Mouse (Mus musculus): ENCODE data around the gene Acad8. TPM values are rescaled to one million over a fixed set of nuclear protein-coding genes. Genes with fewer than 3 reads are reported as not detected.

Gene Acad8
- polyA plus RNA-seq, 1 experiment from 2014 or later: 49.5 TPM

DNA sequence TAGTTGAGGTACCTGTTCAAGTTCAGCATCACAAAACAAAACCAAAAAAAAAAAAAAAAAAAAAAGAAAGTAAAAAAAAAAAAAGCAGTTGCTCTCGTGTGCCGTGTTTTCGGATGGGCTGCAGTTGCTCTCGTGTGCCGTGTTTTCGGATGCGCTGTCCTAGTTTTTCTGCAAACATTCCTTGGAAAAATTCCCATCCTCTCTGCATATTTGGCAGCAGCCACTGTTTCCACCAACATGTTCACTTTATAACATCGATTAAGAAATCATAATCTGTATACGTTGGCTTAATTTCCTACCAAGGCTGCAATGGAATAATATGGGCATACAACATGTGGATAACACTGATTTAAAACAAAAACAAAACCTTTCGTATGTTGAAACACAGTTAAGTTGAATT lies 6.2 kb downstream of the Acad8 start:
- peak; percentile 81 for ATAC-seq (ENCODE audit: low read depth)

DNA sequence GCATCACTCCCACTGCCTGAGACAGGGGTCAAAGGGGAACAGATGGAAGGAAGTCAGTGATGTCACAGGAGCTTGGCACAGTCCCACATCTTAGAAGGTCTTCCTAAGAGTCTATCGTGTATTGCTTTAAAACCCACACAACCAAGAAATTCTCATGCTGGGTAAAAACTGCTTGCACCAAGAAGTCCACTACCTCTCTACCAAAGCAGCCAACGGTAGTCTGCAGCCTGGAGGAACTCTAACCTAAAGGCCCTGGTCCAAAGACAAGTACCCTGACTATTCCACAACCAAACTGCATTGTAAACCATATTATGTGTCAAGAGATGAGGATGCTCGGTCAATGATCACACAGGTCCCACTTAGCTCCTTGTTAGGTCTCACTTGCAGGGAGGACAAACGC lies 9.2 kb downstream of the Acad8 start:
- no peaks in the 10 kb centered on the region for H3K4me1 ChIP-seq (replicated peaks; ENCODE audit: control insufficient read depth, insufficient read depth, low read length)
- no peaks in the 10 kb centered on the region for H3K9me3 ChIP-seq (ENCODE audit: control insufficient read depth, low read length)
- H3K27me3 ChIP-seq (ENCODE audit: control insufficient read depth, insufficient read depth, low read depth, low read length): no peaks in the 10 kb centered on the region
- no peak overlapping the region for H3K4me2 ChIP-seq (ENCODE audit: low read depth, low read length)
- ATAC-seq (ENCODE audit: low read depth): no peak
- no peak overlapping the region for H3K4me3 ChIP-seq (ENCODE audit: low read length)
- no peak overlapping the region for H3K27ac ChIP-seq (ENCODE audit: low read length)
- H3K9ac ChIP-seq (ENCODE audit: low read length): no peak overlapping the region
- 82% methylated on average over 4 of the region's 4 CpGs for WGBS
- peaks cover 29% of the 10 kb centered on the region for H3K36me3 ChIP-seq (ENCODE audit: control insufficient read depth, insufficient read depth, low read length)

More for the DNA sequence above, 6.2 kb downstream of the Acad8 start:
- WGBS: 70% methylated on average over 10 of the region's 10 CpGs
- Histone ChIP-seq H3K4me3 (ENCODE audit: low read length) (no peak overlapping the region), H3K9ac (ENCODE audit: low read length) (no peak overlapping the region), H3K27me3 (ENCODE audit: control insufficient read depth, insufficient read depth, low read depth, low read length) (no peaks in the 10 kb centered on the region), H3K36me3 (ENCODE audit: control insufficient read depth, insufficient read depth, low read length) (peaks cover 18% of the 10 kb centered on the region), H3K4me2 (ENCODE audit: low read depth, low read length) (no peak overlapping the region), H3K27ac (ENCODE audit: low read length) (no peak overlapping the region), H3K4me1 (replicated peaks; ENCODE audit: control insufficient read depth, insufficient read depth, low read length) (peaks cover 3% of the 10 kb centered on the region; the same call in 1 of the 2 replicates), H3K9me3 (ENCODE audit: control insufficient read depth, low read length) (no peaks in the 10 kb centered on the region)

DNA sequence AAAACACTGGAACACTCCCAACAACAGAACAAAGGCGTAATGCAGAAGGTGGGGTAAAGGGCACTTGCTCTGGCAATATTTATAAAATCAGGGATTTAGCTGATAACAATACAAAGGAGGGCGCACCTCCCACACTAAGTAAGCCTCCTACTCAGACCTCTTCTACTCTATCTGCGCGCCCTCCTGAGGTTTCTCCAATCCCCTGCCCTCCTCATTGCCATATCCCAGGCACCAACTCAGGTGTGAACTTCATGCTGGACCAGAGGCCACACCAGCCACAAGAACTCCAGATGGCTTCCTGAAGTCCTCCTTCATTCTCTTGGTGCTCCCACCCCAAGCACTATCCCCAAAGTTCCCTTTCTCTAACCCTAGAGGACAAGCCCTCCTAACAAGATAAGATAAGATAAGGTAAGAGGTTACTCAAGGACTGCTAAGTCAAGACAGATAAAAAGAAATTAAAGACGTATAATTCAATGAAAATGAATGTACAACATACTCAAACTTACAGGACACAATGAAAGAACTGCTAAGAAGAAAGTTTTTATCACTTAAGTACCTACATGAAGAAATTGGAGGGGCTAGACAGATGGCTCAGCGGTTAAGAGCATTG lies 13.6 kb downstream of the Acad8 start:
- WGBS: 72% methylated on average over 6 of the region's 6 CpGs
- Histone ChIP-seq H3K4me1 (replicated peaks; ENCODE audit: control insufficient read depth, insufficient read depth, low read length) (no peaks in the 10 kb centered on the region), H3K9me3 (ENCODE audit: control insufficient read depth, low read length) (no peaks in the 10 kb centered on the region), H3K27ac (ENCODE audit: low read length) (no peak overlapping the region), H3K27me3 (ENCODE audit: control insufficient read depth, insufficient read depth, low read depth, low read length) (no peaks in the 10 kb centered on the region), H3K36me3 (ENCODE audit: control insufficient read depth, insufficient read depth, low read length) (peaks cover 27% of the 10 kb centered on the region), H3K4me3 (ENCODE audit: low read length) (no peak overlapping the region), H3K9ac (ENCODE audit: low read length) (no peak overlapping the region), H3K4me2 (ENCODE audit: low read depth, low read length) (no peak overlapping the region)
- ATAC-seq (ENCODE audit: low read depth): no peak

DNA sequence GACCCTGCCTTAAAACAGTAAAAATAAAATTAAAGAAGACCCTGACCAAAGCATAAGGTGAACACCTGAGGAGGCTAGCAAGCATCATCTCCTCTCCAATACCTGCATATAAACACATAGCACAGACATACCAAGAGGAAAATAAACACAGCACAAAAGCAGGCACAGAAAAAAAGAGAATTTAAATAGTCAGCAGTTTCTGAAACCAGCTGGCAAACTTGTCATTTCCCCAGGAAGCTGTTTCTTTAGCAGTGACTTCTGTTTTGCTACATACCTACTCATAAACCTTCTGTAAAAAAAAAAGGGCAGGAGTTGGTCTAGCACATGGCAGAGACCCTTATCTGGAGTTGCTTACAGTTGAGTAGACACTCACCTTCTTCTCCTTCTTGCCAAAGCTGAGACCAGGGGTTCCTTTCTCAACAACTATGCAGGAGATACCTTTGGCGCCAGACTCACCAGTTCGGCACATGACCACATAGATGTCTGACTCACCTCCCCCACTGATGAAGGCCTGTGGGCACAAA lies 14.2 kb downstream of the Acad8 start:
- no peak for ATAC-seq (ENCODE audit: low read depth)
- Histone ChIP-seq H3K4me1 (replicated peaks; ENCODE audit: control insufficient read depth, insufficient read depth, low read length) (no peaks in the 10 kb centered on the region), H3K27ac (ENCODE audit: low read length) (no peak overlapping the region), H3K9me3 (ENCODE audit: control insufficient read depth, low read length) (no peaks in the 10 kb centered on the region), H3K4me3 (ENCODE audit: low read length) (no peak overlapping the region), H3K4me2 (ENCODE audit: low read depth, low read length) (no peak overlapping the region), H3K36me3 (ENCODE audit: control insufficient read depth, insufficient read depth, low read length) (peaks cover 28% of the 10 kb centered on the region), H3K9ac (ENCODE audit: low read length) (no peak overlapping the region), H3K27me3 (ENCODE audit: control insufficient read depth, insufficient read depth, low read depth, low read length) (no peaks in the 10 kb centered on the region)
- 81% methylated on average over 2 of the region's 2 CpGs for WGBS

DNA sequence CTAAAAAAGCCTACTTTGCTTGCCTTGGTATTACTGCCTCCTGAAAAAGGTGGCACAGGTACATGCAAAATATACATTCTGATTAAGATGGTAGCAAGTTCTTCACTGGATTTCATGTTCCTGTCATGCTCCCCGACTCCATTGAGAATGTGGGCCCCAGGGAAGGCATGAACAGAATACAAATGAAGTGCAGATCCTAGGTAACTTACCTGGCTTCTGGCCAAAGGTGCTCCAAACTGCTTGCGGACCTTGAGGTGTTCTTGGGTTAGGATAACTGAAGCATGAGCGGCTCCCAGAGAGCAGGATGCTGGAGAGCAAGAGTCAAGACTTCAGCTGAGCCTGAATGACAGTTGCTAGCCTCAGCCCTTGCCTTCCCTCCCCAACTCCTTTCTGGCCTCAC lies 20.6 kb downstream of the Acad8 start:
- H3K4me2 ChIP-seq (ENCODE audit: low read depth, low read length): no peak overlapping the region
- 80% methylated on average over 3 of the region's 3 CpGs for WGBS
- H3K9ac ChIP-seq (ENCODE audit: low read length): no peak overlapping the region
- no peak overlapping the region for H3K27ac ChIP-seq (ENCODE audit: low read length)
- H3K36me3 ChIP-seq (ENCODE audit: control insufficient read depth, insufficient read depth, low read length): peaks cover 43% of the 10 kb centered on the region
- ATAC-seq (ENCODE audit: low read depth): no peak
- H3K27me3 ChIP-seq (ENCODE audit: control insufficient read depth, insufficient read depth, low read depth, low read length): no peaks in the 10 kb centered on the region
- H3K9me3 ChIP-seq (ENCODE audit: control insufficient read depth, low read length): no peaks in the 10 kb centered on the region
- no peak overlapping the region for H3K4me3 ChIP-seq (ENCODE audit: low read length)
- no peaks in the 10 kb centered on the region for H3K4me1 ChIP-seq (replicated peaks; ENCODE audit: control insufficient read depth, insufficient read depth, low read length)

DNA sequence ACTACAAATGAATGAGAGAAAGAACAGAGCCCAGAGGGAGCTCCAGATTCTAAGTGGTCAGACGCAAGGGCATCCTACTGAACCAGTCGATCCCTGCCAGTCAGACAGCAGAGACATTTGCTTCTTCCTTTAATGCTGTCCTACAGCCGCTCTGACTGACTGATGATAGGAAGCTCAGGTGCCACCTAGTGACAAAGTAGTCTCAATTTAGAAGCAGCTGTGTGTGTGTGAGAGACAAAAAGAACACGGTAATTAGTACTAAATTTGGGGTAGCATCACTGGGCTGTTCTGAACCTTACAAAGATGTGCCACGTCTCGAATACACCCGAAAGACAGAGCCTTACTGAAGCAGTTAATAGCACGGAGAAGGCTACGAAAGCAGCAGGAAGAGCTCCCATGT lies 21.6 kb downstream of the Acad8 start:
- no peaks in the 10 kb centered on the region for H3K27me3 ChIP-seq (ENCODE audit: control insufficient read depth, insufficient read depth, low read depth, low read length)
- H3K4me2 ChIP-seq (ENCODE audit: low read depth, low read length): no peak overlapping the region
- H3K9me3 ChIP-seq (ENCODE audit: control insufficient read depth, low read length): no peaks in the 10 kb centered on the region
- H3K36me3 ChIP-seq (ENCODE audit: control insufficient read depth, insufficient read depth, low read length): peaks cover 47% of the 10 kb centered on the region
- H3K27ac ChIP-seq (ENCODE audit: low read length): no peak overlapping the region
- no peak overlapping the region for H3K9ac ChIP-seq (ENCODE audit: low read length)
- WGBS: 89% methylated on average over 9 of the region's 9 CpGs
- no peak overlapping the region for H3K4me3 ChIP-seq (ENCODE audit: low read length)
- ATAC-seq (ENCODE audit: low read depth): no peak
- H3K4me1 ChIP-seq (replicated peaks; ENCODE audit: control insufficient read depth, insufficient read depth, low read length): no peaks in the 10 kb centered on the region

DNA sequence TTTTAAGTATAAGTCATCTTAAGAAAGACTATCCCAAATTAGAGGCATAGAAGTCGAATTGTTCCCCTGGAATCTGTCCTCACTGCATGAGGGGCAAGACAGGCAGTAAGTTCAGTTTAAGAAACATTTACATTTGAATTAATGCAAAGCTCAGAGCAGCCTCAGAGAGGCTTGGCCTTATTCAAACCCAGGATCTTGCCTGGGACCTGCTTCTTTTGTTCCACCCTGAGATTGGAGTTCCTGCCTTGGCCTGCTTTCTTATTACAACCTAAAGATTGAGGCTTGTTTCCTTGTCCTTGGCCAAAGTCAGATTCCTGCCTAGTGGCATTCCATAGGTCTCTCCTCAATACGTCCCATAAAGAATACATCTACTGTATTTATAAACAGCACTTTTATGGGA lies 51.6 kb downstream of the Acad8 start:
- WGBS: 64% methylated on average over 2 of the region's 2 CpGs
- Histone ChIP-seq H3K36me3 (ENCODE audit: control insufficient read depth, insufficient read depth, low read length) (no peaks in the 10 kb centered on the region), H3K27me3 (ENCODE audit: control insufficient read depth, insufficient read depth, low read depth, low read length) (no peaks in the 10 kb centered on the region), H3K4me3 (ENCODE audit: low read length) (no peak overlapping the region), H3K4me1 (replicated peaks; ENCODE audit: control insufficient read depth, insufficient read depth, low read length) (no peaks in the 10 kb centered on the region), H3K4me2 (ENCODE audit: low read depth, low read length) (no peak overlapping the region), H3K9ac (ENCODE audit: low read length) (no peak overlapping the region), H3K9me3 (ENCODE audit: control insufficient read depth, low read length) (peaks cover 2% of the 10 kb centered on the region; the same call in 1 of the 2 replicates), H3K27ac (ENCODE audit: low read length) (no peak overlapping the region)
- no peak for ATAC-seq (ENCODE audit: low read depth)

DNA sequence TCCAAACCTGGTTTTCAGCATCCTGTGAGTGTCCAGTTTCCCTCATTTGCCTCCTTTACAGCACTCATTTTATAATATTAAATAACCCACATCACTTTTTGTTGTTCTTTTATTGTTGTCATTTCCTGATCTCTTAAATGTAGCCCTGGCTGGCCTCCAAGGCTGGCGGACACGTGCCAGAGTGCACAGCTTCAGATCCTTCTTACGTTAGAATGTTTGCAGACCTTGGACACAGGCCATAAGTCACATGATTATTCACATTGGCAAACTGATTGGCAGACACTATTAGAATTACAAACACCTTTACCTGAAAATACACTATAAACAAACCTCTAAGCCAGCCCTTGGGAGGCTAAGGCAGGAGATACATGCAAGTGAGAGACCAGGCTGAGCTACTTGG lies 75.2 kb downstream of the Acad8 start:
- Histone ChIP-seq H3K9me3 (ENCODE audit: control insufficient read depth, low read length) (no peaks in the 10 kb centered on the region), H3K4me2 (ENCODE audit: low read depth, low read length) (no peak overlapping the region), H3K4me1 (replicated peaks; ENCODE audit: control insufficient read depth, insufficient read depth, low read length) (0 out of 2 replicates have a peak, but pooled peaks cover 5% of the 10 kb centered on the region), H3K4me3 (ENCODE audit: low read length) (no peak overlapping the region), H3K27ac (ENCODE audit: low read length) (no peak overlapping the region), H3K27me3 (ENCODE audit: control insufficient read depth, insufficient read depth, low read depth, low read length) (no peaks in the 10 kb centered on the region), H3K9ac (ENCODE audit: low read length) (no peak overlapping the region), H3K36me3 (ENCODE audit: control insufficient read depth, insufficient read depth, low read length) (no peaks in the 10 kb centered on the region)
- peak; percentile 51 for ATAC-seq (ENCODE audit: low read depth)
- 19% methylated on average over 3 of the region's 3 CpGs for WGBS

Data from lung, embryonic 16.5 days (tissue).